ENCODE assay signal across 31 mouse cellular contexts in the genomic region with DNA sequence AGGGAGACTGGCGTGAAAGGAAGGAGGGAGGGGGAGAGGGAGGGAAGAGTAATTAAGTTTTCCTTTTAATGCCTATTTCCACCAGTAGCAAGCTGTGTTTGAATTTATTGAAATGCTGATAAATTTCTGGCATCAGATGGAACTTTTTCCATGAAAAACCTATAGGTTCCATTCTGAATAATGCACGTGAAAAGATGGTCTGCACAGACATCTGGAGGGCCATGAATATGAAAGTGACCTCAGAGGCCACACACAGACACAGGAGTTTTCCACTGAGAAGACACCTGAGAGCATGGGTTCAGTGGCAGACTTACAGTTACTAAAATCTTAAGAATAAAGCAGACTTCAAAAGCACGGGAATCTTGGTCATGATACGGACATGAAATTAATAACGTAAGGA. TPM values are rescaled to one million over a fixed set of nuclear protein-coding genes. Genes with fewer than 3 reads are reported as not detected.
"Had no signal": no experiment of that assay in that cellular context is flagged by ENCODE, and none has a peak within 500 bp of the region (broad histone marks: within the 10 kb centered on the region; RNA-seq: fewer than 3 reads in every experiment).

No protein-coding gene starts in this region.

- H3K9me3 ChIP-seq: embryonic facial prominence, embryonic 10.5 days; embryonic facial prominence, embryonic 12.5 days; embryonic facial prominence, embryonic 13.5 days; embryonic facial prominence, embryonic 15.5 days; forebrain, embryonic 10.5 days; forebrain, embryonic 12.5 days; forebrain, embryonic 13.5 days; forebrain, embryonic 15.5 days had no signal

- H3K9ac ChIP-seq: embryonic facial prominence, embryonic 12.5 days; embryonic facial prominence, embryonic 13.5 days; embryonic facial prominence, embryonic 15.5 days; forebrain, embryonic 12.5 days; forebrain, embryonic 13.5 days; forebrain, embryonic 15.5 days; forebrain, postnatal 0 days had no signal

- H3K4me3 ChIP-seq: embryonic facial prominence, embryonic 10.5 days; embryonic facial prominence, embryonic 12.5 days; embryonic facial prominence, embryonic 13.5 days; embryonic facial prominence, embryonic 15.5 days; erythroblast, embryonic 14.5 days; forebrain, embryonic 10.5 days; forebrain, embryonic 12.5 days; forebrain, embryonic 13.5 days; forebrain, embryonic 15.5 days; gastrocnemius, adult 2 months; heart, adult 2 months had no signal

- H3K4me2 ChIP-seq: embryonic facial prominence, embryonic 12.5 days; embryonic facial prominence, embryonic 13.5 days; embryonic facial prominence, embryonic 15.5 days; forebrain, embryonic 12.5 days; forebrain, embryonic 13.5 days; forebrain, embryonic 15.5 days had no signal

- H3K36me3 ChIP-seq: embryonic facial prominence, embryonic 10.5 days; embryonic facial prominence, embryonic 12.5 days; embryonic facial prominence, embryonic 13.5 days; embryonic facial prominence, embryonic 15.5 days; forebrain, embryonic 10.5 days; forebrain, embryonic 12.5 days; forebrain, embryonic 15.5 days had no signal

- H3K27me3 ChIP-seq: embryonic facial prominence, embryonic 12.5 days; embryonic facial prominence, embryonic 13.5 days; embryonic facial prominence, embryonic 15.5 days; forebrain, embryonic 12.5 days; forebrain, embryonic 13.5 days; forebrain, embryonic 15.5 days had no signal

- H3K4me1 ChIP-seq: embryonic facial prominence, embryonic 15.5 days had no signal

- ATAC-seq: forebrain, embryonic 13.5 days; forebrain, embryonic 14.5 days; forebrain, embryonic 15.5 days; forebrain, embryonic 16.5 days; forebrain, postnatal 0 days had no signal

- DNase-seq: cerebellum, adult 9-10 months; cerebellum, adult 9-11 months; cerebellum, postnatal 10 days; cerebellum, postnatal 14 days; cerebellum, postnatal 25 days; cerebellum, postnatal 36 days; embryo, embryonic 11 days; forebrain, postnatal 0 days; gastrocnemius, adult 2 months; gastrocnemius, postnatal 10 days; gastrocnemius, postnatal 14 days; gastrocnemius, postnatal 25 days; gastrocnemius, postnatal 36 days; heart, adult 11 months; heart, adult 18-20 months; heart, adult 2 months had no signal

- H3K27ac ChIP-seq: embryonic facial prominence, embryonic 10.5 days; embryonic facial prominence, embryonic 12.5 days; embryonic facial prominence, embryonic 13.5 days; embryonic facial prominence, embryonic 15.5 days; forebrain, embryonic 10.5 days; forebrain, embryonic 12.5 days; forebrain, embryonic 13.5 days; forebrain, embryonic 15.5 days; gastrocnemius, adult 2 months; heart, adult 2 months had no signal

RNA-seq across cellular contexts. Expression of a gene that starts 54.0 kb away (rescaled TPM):
- total RNA-seq: common myeloid progenitor, adult 5-6 weeks; granulocyte monocyte progenitor cell, adult 5-6 weeks; heart, adult 2 months; heart, adult 8-10 months had no signal
- polyA plus RNA-seq: embryonic facial prominence, embryonic 10.5 days; embryonic facial prominence, embryonic 15.5 days; erythroblast, embryonic 14.5 days; forebrain, embryonic 10.5 days; forebrain, embryonic 11.5 days; forebrain, embryonic 12.5 days; forebrain, embryonic 14.5 days; forebrain, embryonic 15.5 days had no signal
